Mouse (Mus musculus) lung, postnatal 25 days (tissue): ENCODE results near the gene Tctn1.
A peak's percentile ranks its signal among the peaks of the same experiment; 100 is the strongest.

Experiments
- DNase-seq: peaks from one replicate; pipeline ENCODE4 v3.0.0; 2022; ENCODE audit warnings: low spot score

Gene Tctn1

DNA sequence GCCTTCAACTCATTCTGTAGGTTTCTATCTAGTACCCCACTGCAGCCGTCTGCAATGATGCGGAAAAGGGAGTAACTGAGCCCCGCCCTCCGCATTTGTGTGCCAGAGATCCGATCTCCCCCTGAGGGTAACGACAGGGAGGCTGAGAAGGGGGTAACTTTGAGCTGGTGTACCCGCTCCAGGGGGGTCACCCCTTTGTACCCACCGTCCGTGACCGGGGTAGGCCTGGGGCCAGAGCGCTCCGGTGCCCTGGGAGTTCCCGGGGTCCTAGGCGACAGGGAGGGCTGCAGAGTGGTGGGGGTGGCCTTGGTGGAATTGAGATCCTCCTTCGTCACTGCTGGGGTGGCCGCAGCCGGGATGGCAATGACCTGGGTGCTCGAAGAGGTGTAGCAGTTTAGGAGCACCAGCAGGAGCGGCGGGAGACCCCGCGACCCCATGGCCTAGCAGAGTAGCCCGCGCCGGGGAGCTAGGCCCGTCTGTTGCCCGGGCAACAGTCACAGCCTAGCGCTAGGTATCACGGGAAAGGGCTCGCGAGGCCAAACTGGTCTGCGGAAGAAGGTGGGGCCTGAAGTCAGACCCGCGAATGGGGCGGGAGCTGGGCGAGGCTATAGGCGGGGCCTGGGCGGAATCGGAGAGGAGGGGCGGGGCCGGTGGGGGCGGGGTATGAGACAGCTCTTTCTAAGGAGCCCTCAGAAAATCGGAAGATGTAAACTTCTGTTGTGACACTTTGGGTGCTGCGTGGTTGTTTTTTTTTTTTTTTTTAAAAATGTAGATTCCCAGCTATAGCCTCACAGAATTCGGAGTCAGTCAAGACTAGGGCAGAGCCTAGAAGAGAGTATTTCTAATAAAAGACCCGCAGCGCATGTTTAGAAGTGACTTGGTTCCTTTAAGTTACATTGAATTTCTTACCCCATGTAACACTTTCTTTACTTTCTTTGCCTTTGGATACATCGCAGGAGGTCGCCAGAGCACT is at the start of gene Tctn1:
Tctn1 (minus strand) TSS at position 528 of the 973 bp plus-strand sequence.
- DNase-seq = peak; percentile 92

DNA sequence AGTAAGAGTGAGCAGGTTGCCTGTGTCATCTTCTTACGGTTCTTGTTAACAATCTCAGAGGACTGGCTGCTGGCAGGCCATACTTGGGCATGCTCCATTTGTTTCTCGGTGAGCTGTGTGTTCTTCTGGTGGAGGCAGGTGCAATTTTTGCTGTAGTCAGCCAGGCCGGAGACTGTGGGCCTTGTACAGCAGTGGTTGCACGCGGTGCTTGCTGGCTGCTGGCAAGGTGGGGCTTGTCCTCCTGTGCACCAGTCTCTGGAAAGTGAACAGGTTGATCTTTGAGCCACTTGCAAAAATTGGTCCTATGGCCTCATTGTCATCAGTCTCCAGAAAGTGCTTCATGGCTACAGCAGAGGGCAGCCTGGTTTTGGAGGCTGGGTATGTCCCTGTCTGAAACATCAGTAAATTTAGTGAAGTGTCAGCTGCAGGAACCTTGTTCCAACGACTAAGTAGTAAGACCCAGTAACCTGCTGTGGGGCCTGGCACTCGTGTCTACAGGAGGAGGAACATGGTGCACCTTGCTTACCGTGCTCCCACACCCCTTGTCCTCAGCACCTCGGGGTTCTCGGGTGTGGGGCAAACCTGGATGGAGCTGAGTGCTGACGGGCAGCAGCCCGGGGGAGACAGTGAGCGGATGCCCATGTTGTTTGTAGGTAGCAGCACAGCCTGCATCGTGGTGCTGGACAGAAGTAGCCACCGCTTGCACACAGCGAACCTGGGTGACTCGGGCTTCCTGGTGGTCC is 48.9 kb upstream of the Tctn1 start:
- no peak for DNase-seq

DNA sequence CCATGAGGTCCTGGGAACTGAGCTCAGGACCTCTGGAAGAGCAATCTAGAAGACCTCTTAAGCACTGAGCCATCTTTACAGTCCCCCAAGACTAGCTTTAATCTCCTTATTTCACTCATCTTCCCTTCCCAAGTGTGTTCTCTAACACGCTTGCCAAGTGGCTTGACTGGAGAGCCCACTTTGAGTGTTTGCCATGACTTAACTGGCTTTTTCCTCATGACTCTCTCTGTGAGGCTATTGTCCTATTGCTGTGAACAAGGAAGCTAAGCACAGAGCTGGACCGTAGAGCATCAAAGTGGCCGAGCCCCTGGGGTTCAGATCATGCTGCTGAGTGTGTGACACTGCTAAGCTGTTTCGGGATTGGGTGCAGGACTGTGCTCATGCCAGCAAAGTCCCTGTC is 48.1 kb upstream of the Tctn1 start:
- DNase-seq = peak; percentile 43

DNA sequence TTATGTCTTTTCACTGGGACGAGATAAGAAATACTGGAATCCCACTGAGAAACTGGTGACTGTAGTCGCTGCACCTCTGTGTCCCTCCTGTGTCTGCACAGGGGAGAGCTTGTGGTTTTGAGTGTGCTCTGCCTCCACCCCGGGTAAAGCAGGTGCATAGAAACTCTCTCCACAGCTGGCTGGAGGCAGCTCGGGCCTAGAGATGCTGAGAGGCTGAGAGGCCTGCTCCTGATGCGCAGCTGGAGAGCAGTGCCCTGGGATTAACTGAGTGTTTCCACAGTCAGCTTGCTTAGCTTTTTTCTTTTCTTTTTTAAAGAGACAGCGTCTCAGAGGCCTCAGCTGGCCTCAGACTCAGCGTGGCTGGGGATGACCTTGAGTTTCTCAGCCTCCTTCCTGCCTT is 47.4 kb upstream of the Tctn1 start:
- no peak for DNase-seq

DNA sequence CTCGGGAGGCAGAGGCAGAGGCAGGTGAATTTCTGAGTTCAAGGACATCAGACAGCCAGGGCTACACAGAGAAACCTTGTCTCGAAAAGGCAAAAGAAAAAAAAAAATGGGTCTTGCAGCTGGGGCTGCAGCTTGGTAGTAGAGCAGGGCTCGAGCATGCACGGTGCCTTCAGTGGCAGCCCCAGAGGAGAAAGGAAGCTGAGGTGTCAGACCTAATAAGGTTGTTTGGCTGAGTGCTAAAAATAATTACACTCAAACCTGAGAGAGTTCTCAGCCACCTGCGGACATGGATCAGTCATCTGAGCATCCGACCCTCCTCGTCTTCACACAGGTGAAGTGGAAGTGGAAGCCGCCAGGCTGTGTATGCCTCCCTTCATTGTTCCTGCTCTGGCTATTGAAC is 46.4 kb upstream of the Tctn1 start:
- DNase-seq = no peak

DNA sequence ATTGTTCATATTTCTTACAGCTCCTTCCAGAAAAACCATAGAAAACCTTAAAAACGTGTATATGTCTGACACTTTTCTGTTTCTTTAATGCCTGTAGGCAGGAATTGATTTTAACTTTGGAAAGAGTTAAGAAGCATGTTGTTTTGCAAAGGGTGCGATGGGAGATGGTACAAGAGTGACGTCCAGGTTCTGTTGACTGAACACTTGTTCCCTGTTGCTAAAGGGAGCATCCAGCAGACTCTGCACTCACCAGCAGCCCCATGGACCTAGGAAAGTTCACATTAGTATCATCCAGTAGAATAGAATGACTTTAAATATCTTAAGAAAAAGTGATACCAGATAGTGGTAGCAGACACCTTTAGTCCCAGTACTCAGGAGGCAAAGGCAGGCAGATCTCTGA is 42.3 kb upstream of the Tctn1 start:
- no peak for DNase-seq

DNA sequence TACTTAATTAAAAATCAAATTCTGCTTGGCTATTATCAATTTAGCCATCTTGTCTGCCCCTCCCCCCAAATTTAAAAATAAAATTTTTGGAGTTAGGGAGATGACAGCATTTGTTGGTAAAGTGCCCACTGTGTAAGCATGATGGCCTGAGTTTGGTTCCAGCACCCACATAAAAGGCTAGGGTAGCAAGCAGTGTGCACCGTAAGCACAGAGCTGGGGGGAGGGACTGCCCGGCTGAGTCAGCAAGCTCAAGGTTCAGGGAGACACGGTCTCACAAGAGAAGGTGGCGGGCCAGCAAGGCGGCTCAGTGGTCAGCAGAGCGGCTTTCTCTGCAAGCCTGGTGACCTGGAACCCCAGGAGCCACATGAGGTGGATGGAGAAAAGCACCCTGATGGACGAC is 41.2 kb upstream of the Tctn1 start:
- DNase-seq = no peak

DNA sequence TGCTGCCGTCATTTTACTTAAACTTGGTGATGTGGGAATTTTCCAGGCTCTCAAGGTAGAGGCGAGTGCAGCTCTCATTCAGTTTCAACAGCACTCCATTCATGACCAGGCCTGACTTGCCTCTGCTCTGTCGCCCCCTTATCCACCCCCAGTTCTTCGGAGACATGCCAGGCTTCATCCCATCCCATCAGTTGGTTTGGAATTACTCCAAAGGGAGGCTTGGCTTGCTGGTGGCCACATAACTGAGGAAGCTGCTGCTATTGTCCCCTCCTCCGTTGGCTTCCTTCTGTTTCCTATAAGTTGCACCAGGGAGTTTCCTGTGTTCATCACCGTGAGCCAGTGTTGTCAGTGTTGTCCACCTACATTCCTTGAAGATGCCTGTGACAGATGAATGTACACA is 40.3 kb upstream of the Tctn1 start:
- DNase-seq = no peak

DNA sequence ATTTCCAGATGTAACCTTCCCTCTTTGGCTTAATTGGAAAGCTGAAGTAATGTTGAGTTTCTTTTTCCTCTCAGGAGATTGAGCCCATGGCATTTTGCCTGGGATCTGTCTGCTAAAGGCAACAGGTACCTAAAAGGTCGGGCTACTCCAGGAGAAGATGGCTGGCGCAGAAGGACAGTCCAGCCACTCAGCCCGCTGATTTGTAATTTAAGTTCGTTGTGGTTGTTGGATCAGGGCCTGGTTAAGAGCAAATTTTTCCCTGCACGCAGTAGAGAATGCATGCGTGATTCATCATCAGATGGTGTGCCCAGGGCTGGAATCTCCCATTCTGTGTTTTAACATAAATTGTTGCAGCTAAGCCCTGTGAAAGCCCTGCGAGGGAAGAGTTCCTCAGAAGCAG is 39.7 kb upstream of the Tctn1 start:
- DNase-seq = no peak

DNA sequence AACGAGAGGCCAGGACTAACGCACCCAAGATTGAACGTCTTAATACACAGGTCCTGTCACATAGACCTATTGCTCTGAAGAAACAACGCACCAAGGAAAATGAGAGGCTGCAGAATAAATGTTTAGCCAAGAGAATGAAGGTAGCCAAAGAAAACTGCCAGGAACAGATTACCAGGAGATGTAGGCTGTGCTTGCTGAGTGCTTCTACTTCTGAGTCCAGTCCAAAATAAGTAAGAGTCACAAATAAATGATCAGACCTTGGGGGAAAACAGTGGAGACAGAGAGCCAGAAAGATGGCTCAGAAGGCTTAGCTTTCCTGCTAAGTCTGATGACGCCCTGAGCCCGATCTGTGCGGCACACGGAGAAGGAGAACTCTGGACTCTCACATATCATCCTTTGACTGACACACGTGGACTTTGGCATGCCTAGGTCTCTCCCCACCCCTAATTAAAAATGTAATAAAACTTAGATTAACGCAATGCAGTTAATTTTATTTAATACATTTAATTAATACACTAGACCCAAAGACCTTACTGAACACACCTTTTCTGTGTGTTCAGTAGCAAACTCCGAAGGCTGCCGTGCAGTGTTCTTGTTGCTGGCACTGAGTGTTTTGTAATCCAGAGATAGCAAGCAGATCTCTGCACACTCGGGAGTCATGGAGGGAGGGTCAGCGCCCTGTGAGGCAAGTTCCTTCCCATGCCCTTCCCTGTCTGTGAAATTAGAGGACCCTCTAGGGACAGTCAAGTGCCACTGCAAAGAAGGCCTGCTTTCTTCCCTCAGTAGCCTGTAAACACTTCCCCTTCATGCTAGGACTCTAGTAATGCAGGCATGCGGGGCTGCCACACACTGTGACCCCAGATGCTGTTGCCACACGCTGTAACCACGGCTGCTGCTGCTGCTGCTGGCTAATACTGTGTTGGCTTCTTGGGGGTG is 38.8 kb upstream of the Tctn1 start:
- no peak for DNase-seq

DNA sequence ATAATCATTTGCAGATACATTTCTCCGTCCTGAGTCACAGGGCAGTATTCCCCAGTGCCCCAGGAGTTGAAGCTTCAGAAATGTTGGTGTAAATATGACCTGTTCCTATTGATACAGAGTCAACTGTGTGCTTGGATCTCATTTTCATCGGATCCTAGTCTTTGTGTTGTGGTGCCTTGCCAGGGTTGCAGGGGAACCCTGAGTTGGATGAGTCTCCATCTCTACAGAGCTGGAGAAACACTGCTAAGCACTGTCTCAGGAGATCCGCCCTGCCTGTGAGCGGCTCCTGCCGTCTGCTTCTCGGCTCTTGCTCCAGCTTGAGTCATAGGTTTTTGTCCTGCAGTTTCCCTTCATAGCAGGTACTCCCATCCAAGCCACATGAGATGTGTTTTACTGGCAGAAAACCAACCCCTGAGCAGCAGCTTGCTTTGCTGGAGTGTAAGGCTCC is 35.8 kb upstream of the Tctn1 start:
- no peak for DNase-seq

DNA sequence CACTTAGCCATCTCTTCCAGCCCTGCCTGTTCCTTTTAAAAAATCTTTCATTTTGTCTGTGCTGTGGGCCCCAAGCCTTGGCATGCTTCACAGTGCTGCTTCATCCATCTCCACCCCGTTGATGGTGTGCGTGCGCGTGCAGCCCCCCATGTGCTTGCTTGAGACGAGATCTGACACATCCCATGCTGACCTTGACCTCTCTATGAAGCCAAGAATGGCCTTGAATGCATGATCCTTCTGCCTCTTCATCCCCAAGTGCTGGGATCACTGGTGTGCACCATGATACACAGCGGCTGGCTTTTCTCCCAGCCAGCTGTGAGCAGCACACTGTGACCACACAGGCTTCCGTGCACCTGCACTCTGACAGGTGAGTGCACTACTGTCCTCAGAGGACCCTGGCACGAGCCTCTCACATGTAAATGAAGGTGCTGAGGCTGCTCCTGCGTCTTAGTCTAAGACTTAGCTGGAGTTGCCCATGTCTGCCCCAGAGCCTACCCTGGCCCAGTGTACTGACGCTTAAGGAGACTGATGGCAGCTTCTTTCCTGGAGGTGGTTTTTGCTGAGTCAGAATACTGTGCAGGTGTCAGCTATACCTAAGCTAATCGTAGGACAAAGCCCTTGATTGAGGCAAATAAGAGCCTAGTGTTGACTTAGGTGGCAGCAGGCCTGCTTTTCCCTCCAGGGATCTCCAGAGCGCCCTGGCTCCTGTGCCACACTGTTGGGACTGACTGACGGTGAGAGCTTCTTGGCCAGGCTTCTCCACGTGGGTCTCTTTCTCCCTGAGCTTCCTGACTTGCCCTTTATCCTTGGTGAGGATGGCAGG is 31.1 kb upstream of the Tctn1 start:
- DNase-seq = peak; percentile 60

DNA sequence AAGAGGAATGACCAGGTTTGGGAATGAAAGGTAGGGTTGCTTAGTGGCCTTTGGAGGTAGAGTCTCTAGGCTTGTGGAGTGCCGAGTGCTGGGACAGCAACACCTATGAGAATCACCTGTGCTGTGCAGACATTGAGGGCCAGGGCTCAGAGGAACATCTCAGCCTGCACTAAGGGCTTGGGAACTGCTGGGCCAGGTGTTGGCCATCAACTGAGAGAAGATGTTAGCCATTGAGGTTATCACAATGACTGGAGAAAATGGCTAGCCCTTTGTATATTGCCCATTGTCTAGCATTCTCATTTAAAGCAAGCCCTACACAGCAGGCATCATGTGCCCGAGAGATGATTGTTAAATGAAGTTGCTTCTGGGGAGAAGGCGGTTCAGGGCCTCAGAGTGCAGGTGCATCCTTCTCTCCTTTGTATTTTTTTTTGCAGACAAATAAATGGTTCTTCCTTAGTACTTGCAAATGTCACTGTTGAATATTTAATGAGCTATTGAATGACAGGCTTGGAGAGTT is 30.0 kb upstream of the Tctn1 start:
- no peak for DNase-seq

DNA sequence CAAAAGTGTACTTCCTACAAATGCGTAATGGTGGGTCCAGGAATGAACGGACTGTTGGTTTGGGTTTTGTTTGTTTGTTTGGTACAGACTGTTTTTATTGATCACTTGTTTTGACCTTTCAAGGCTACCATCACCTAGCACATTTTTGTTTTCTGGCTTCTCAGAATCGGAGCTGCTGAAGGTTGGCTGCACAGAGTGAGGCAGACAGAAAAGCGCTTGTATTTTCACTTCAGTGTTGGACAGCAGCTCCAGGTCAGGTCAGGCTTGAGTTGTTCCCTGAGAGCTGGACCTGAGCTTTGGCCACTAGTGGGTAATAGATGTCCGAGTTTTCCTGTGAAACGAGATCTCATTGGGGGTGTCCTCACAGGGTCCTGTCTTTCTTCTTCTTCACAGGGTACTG is 28.9 kb upstream of the Tctn1 start:
- DNase-seq = no peak

DNA sequence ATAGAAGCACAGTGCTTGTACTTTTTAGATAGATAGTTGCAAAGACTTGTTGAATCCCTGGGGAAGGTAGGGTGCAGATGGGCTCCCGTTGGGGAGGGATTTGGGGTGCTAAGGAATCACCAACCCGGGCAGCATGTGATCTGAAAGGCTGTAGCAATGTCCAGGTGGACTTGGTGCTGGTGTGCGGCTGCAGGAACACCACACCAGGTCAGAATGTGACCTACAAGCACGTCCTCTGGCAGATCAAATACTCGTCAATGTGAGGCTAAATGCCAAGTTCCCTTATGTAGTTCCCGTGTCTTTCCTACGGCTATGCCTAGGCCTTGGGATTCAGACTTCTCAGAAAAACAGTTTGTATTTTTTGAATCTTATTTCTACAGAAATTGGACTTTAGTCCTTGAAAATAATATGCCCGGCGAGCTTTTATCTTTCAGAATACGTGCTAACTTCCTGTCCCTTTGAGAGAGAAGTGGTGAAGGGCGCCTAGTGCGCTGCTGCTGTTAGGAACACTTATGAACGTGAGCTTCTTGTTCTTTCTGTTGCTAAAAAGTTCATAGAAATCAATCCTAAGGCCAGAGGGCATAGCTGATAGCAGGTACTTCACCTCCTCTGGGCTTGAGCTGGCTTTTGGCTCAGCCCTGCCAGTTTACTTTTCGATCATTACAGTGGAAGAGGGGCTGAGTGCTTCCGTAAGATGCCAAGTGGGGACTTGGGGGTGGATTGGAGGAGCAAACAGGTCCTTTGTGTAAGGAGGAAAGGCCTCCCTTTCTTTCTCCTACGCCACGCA is 27.5 kb upstream of the Tctn1 start:
- DNase-seq = peak; percentile 62

DNA sequence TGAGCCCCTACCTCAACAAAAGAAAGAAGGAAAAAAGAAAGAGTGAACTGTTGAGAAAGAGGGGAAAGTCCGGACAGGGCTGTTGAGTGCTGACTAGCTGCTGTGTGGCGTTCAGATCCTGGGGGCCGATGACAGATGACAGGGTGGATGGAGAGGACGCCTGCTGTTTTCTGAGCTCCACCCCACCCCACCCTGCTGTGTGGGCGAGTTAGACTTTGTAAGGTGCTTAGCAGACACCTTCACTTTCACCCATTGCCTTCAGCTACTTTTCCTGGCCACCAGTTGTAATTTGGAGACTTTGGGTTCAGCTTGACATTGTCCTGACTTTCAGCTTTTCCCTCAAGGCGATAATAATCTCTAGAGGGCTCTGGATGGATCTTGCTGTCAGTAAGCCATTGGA is 26.9 kb upstream of the Tctn1 start:
- DNase-seq = no peak

DNA sequence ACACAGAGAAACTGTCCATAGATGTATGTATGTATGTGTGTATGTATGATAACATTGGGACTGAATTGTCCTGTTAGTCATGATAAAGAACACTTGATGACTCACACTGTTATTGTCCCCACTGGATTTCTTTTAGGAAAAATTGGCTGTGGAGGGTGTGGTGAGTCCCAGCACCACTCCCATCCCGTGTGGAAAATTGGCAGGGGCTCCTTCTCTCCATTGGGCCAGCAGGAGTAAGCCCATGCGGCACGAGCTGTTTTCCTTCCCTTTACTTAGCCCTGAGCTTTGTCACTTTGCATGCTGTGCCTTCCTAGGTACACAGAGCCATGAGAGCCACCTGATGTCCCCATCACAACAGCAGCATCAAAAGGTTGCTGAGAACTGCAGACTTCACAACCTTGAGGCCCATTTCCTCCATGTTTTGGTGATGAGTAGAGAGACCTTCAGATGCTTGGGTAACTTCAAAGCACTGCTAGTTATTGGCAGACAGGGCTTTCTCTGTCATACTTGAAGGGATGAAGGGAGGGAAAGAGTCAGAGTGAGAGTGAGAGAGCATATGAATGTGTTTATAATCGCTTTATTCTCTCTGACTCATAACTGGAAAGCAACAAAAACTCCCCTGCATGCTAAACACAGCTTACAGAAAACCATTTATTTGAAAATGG is 24.0 kb upstream of the Tctn1 start:
- DNase-seq = peak; percentile 36

DNA sequence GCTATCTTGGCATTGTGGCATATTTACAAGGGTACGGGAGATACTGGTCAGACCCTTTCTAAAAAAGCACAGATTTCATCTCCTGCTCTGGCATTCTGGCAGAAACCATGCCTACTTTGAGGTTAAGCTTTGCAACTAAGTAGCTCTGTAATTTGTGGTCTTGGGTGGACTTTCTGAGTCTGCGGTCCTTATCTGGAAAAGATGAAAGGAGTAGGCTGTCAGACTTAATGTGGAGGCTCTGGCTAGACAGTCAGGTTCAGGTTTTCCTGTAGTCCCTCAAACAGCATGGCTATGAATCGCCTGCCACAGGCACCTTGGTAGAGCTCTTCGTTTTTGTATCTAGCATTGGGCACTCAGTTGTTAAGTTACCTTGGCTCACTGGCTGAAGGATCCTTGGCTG is 22.8 kb upstream of the Tctn1 start:
- DNase-seq = no peak

DNA sequence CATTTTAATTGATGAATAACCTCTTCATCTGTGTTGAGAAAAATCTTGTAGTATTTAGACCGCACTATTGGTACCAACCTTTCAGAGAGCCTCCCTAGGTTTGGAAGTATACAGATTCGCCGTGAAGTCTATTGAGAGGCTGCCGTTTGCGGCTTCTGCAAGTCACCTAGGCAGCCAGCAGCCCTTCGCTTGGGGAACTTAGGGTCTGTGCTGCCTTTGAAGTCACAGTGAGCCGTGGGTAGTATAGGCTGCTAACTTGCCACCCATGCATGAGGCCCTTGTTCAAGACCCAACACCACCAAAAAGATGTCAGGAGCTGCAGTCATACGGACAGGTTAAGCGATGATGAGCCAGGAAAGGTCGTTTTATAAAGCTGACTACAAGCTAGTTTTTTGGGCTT is 21.9 kb upstream of the Tctn1 start:
- no peak for DNase-seq

DNA sequence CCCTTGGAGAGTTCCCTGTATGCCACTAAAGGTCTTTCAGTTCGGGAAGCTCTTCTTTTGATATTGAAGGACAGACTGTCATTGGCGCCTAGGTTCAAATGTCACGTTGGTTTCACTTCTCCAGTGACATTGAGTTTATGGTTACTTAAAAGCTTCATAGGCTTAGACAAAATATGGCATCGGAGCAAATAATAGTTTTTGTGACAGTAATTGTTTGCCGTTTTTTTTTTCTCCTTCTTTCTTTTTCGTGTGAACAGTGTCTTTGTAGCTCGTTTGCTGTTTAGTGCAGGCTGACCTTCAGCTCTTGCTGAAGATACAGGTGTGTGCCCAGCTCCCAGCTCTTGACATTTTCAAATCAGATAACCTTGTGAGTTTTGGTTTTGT is 21.5 kb upstream of the Tctn1 start:
- no peak for DNase-seq
